In genomic region chr11:52099771-52100219, GRCm38 (mm10) we compare ENCODE assay signal across 9 mouse cellular contexts. TPM values are rescaled to one million over a fixed set of nuclear protein-coding genes. Genes with fewer than 3 reads are reported as not detected.
DNase-seq lines count a peak whose midpoint lies in the region; ATAC-seq lines count a peak whose summit lies in the region.
"Had no signal": no experiment of that assay in that cellular context is flagged by ENCODE, and none has a peak within 500 bp of the region (broad histone marks: within the 10 kb centered on the region; RNA-seq: fewer than 3 reads in every experiment).

No protein-coding gene starts in this region.

- peak overlapping the region; percentile 100 for H3K27ac ChIP-seq in heart, embryonic 13.5 days (replicated peaks)
- peak overlapping the region; percentile 100 for H3K27ac ChIP-seq in hindbrain, embryonic 14.5 days
- H3K27ac ChIP-seq in midbrain, embryonic 11.5 days (ENCODE audit: low read depth, low read length): no peak overlapping the region; the same call in 1 of the 2 replicates

- WGBS in heart, embryonic 13.5 days: 2% methylated on average over 7 of the region's 7 CpGs
- WGBS in hindbrain, embryonic 14.5 days: 7% methylated on average over 7 of the region's 7 CpGs
- WGBS in midbrain, embryonic 11.5 days: 8% methylated on average over 7 of the region's 7 CpGs

- H3K4me3 ChIP-seq in heart, embryonic 13.5 days: peak overlapping the region; percentile 77
- peak overlapping the region; percentile 99 for H3K4me3 ChIP-seq in hindbrain, embryonic 14.5 days (replicated peaks; ENCODE audit: low read length)
- peak overlapping the region; percentile 100 for H3K4me3 ChIP-seq in midbrain, embryonic 11.5 days (ENCODE audit: low read depth, low read length)

- H3K4me1 ChIP-seq in heart, embryonic 13.5 days: peaks cover 60% of the 10 kb centered on the region
- H3K4me1 ChIP-seq in hindbrain, embryonic 14.5 days (replicated peaks; ENCODE audit: control insufficient read depth, insufficient read depth, low read length): peaks cover 37% of the 10 kb centered on the region
- peaks cover 19% of the 10 kb centered on the region for H3K4me1 ChIP-seq in midbrain, embryonic 11.5 days (ENCODE audit: control insufficient read depth, insufficient read depth, low read length)

- peak overlapping the region; percentile 100 for H3K9ac ChIP-seq in heart, embryonic 13.5 days
- peak overlapping the region; percentile 99 for H3K9ac ChIP-seq in hindbrain, embryonic 14.5 days
- H3K9ac ChIP-seq in midbrain, embryonic 11.5 days (ENCODE audit: low read length): peak overlapping the region; percentile 99

- intact Hi-C loops in heart, postnatal 14 days (cut with DNase I): loop anchor here (5.0 kb wide), 1 partner anchor 97 kb away; the partner anchor contains the start of genes Cdkl3 and Ube2b

- H3K27me3 ChIP-seq in heart, embryonic 13.5 days (replicated peaks): no peaks in the 10 kb centered on the region
- no peaks in the 10 kb centered on the region for H3K27me3 ChIP-seq in hindbrain, embryonic 14.5 days (ENCODE audit: control insufficient read depth, insufficient read depth, low read length)
- no peaks in the 10 kb centered on the region for H3K27me3 ChIP-seq in midbrain, embryonic 11.5 days (ENCODE audit: control insufficient read depth, insufficient read depth, low read length)

- no peak for ATAC-seq in heart, embryonic 13.5 days (ENCODE audit: extremely low read depth, insufficient number of reproducible peaks, low FRiP score, low TSS enrichment)
- no peak for ATAC-seq in hindbrain, embryonic 14.5 days (ENCODE audit: low FRiP score)
- ATAC-seq in midbrain, embryonic 11.5 days (ENCODE audit: low FRiP score): no peak

- peak overlapping the region; percentile 97 for H3K4me2 ChIP-seq in heart, embryonic 13.5 days
- H3K4me2 ChIP-seq in hindbrain, embryonic 14.5 days (replicated peaks): peak overlapping the region; percentile 97
- peak overlapping the region; percentile 54 for H3K4me2 ChIP-seq in midbrain, embryonic 11.5 days

- no peak for DNase-seq in heart, postnatal 14 days
- DNase-seq in NIH3T3 (ENCODE audit: low read depth): peak; percentile 92
- no peak for DNase-seq in hindbrain, embryonic 14.5 days (ENCODE audit: low spot score)
- peak; percentile 88 for DNase-seq in midbrain, embryonic 11.5 days (ENCODE audit: low spot score, missing footprints)
- no peak for DNase-seq in adrenal gland, adult 2 months
- DNase-seq in right cerebral cortex, postnatal 14 days: no peak
- no peak for DNase-seq in urinary bladder, adult 18-20 months (ENCODE audit: low spot score in 2 of 2)

- H3K9me3 ChIP-seq in heart, embryonic 13.5 days: no peaks in the 10 kb centered on the region
- H3K9me3 ChIP-seq in hindbrain, embryonic 14.5 days (ENCODE audit: control insufficient read depth, low read length): no peaks in the 10 kb centered on the region
- H3K9me3 ChIP-seq in midbrain, embryonic 11.5 days (ENCODE audit: control insufficient read depth, low read length): no peaks in the 10 kb centered on the region

- H3K36me3 ChIP-seq in heart, embryonic 13.5 days: peaks cover 3% of the 10 kb centered on the region; the same call in 1 of the 2 replicates
- H3K36me3 ChIP-seq in hindbrain, embryonic 14.5 days (replicated peaks; ENCODE audit: control insufficient read depth, insufficient read depth): no peaks in the 10 kb centered on the region
- no peaks in the 10 kb centered on the region for H3K36me3 ChIP-seq in midbrain, embryonic 11.5 days (ENCODE audit: control insufficient read depth, insufficient read depth, low read length)

RNA-seq across cellular contexts. Expression of gene Ppp2ca, which starts 1.3 kb away (rescaled TPM):
- 64.2 and 68.9 TPM in 2 replicates for polyA plus RNA-seq in heart, embryonic 13.5 days (2015; fragmentation: Nextera tagmentation; extraction: Ambion mirVana)
- 10 to 100 TPM; 55.4 to 60.4 TPM for total RNA-seq in heart, postnatal 14 days (2021)
- 165 and 180 TPM in 2 replicates for polyA plus RNA-seq in hindbrain, embryonic 14.5 days (2014; fragmentation: Nextera tagmentation; extraction: Ambion mirVana)
- polyA plus RNA-seq in midbrain, embryonic 11.5 days (2014; fragmentation: Nextera tagmentation; extraction: Ambion mirVana): 133 and 138 TPM in 2 replicates
- total RNA-seq in adrenal gland, adult 2 months (2021): 10 to 100 TPM; 69.0 to 90.8 TPM
- 17.5 and 19.2 TPM in 2 replicates for polyA plus RNA-seq in adrenal gland, adult 2 months (2012; rRNA removed)

RNA-seq across cellular contexts. Expression of gene Olfr1373, which starts 45.5 kb away (rescaled TPM):
- not detected in 2 replicates for polyA plus RNA-seq in heart, embryonic 13.5 days (2015; fragmentation: Nextera tagmentation; extraction: Ambion mirVana)
- not detected for total RNA-seq in heart, postnatal 14 days (2021)
- not detected in 2 replicates for polyA plus RNA-seq in hindbrain, embryonic 14.5 days (2014; fragmentation: Nextera tagmentation; extraction: Ambion mirVana)
- polyA plus RNA-seq in midbrain, embryonic 11.5 days (2014; fragmentation: Nextera tagmentation; extraction: Ambion mirVana): not detected in 2 replicates
- not detected for total RNA-seq in adrenal gland, adult 2 months (2021)
- not detected in 2 replicates for polyA plus RNA-seq in adrenal gland, adult 2 months (2012; rRNA removed)
- total RNA-seq: adrenal gland, postnatal 36 days had no signal

Comparison
In these comparisons a context has a peak if more than half of its experiments do, and no peak if none do; other contexts are left out.
1. DNase-seq: peak in NIH3T3 (single experiment) and midbrain, embryonic 11.5 days (single experiment); none in heart, postnatal 14 days (0 of 2), hindbrain, embryonic 14.5 days (single experiment), adrenal gland, adult 2 months (single experiment), right cerebral cortex, postnatal 14 days (single experiment) and urinary bladder, adult 18-20 months (0 of 2).
2. Peak in every context shown above with its lines, with median percentiles within 50 percentile points of each other: H3K4me2 ChIP-seq, H3K4me3 ChIP-seq and H3K9ac ChIP-seq.